In genomic region chr8:125870179-125870702, GRCm38 (mm10) we compare ENCODE assay signal across 10 mouse cellular contexts. TPM values are rescaled to one million over a fixed set of nuclear protein-coding genes. Genes with fewer than 3 reads are reported as not detected.
A peak's percentile ranks its signal among the peaks of the same experiment; 100 is the strongest.
DNase-seq lines count a peak whose midpoint lies in the region; ATAC-seq lines count a peak whose summit lies in the region.
"Had no signal": no experiment of that assay in that cellular context is flagged by ENCODE, and none has a peak within 500 bp of the region (broad histone marks: within the 10 kb centered on the region; RNA-seq: fewer than 3 reads in every experiment).

No protein-coding gene starts in this region.

- H3K4me3 ChIP-seq in kidney, embryonic 16.5 days (ENCODE audit: low read length): no peak overlapping the region
- no peak overlapping the region for H3K4me3 ChIP-seq in hindbrain, embryonic 10.5 days
- no peak overlapping the region for H3K4me3 ChIP-seq in midbrain, embryonic 12.5 days

- no peak for ATAC-seq in kidney, embryonic 16.5 days (ENCODE audit: low FRiP score, low TSS enrichment)
- peak; percentile 61 for ATAC-seq in midbrain, embryonic 12.5 days (ENCODE audit: low FRiP score, low read depth)

- 0 out of 2 replicates have a peak overlapping the region, but pooled peaks have one; percentile 5 for H3K9ac ChIP-seq in kidney, embryonic 16.5 days (replicated peaks; ENCODE audit: low read length)
- no peak overlapping the region for H3K9ac ChIP-seq in midbrain, embryonic 12.5 days (replicated peaks)

- 18% methylated on average over 6 of the region's 6 CpGs for WGBS in kidney, embryonic 16.5 days
- 40% methylated on average over 6 of the region's 6 CpGs for WGBS in hindbrain, embryonic 10.5 days
- WGBS in midbrain, embryonic 12.5 days: 27% methylated on average over 6 of the region's 6 CpGs

- no peaks in the 10 kb centered on the region for H3K27me3 ChIP-seq in kidney, embryonic 16.5 days (ENCODE audit: insufficient read depth, low read length)
- H3K27me3 ChIP-seq in hindbrain, embryonic 10.5 days (ENCODE audit: insufficient read depth, poor library complexity, severe bottlenecking): no peaks in the 10 kb centered on the region
- 0 out of 2 replicates have a peak, but pooled peaks cover 5% of the 10 kb centered on the region for H3K27me3 ChIP-seq in midbrain, embryonic 12.5 days

- DNase-seq in kidney, postnatal 4 days: no peak
- peak; percentile 10 for DNase-seq in NIH3T3 (ENCODE audit: low read depth)
- no peak for DNase-seq in hindbrain, embryonic 10.5 days (ENCODE audit: low spot score)
- no peak for DNase-seq in left cerebral cortex, adult 18-20 months (ENCODE audit: low spot score in 2 of 2)
- DNase-seq in embryo, embryonic 10.5 days (ENCODE audit: low spot score): no peak
- DNase-seq in lung, adult 18-20 months: no peak

- 0 out of 2 replicates have a peak overlapping the region, but pooled peaks have one; percentile 2 for H3K27ac ChIP-seq in kidney, embryonic 16.5 days (ENCODE audit: low read length)
- peak overlapping the region; percentile 80 for H3K27ac ChIP-seq in hindbrain, embryonic 10.5 days
- H3K27ac ChIP-seq in midbrain, embryonic 12.5 days (replicated peaks): peak overlapping the region; percentile 63

- H3K36me3 ChIP-seq in kidney, embryonic 16.5 days (ENCODE audit: insufficient read depth, low read length): no peaks in the 10 kb centered on the region
- H3K36me3 ChIP-seq in hindbrain, embryonic 10.5 days: no peaks in the 10 kb centered on the region
- no peaks in the 10 kb centered on the region for H3K36me3 ChIP-seq in midbrain, embryonic 12.5 days

- H3K4me1 ChIP-seq in kidney, embryonic 16.5 days (ENCODE audit: insufficient read depth, low read length): peaks cover 28% of the 10 kb centered on the region
- H3K4me1 ChIP-seq in hindbrain, embryonic 10.5 days (replicated peaks): peaks cover 30% of the 10 kb centered on the region
- peaks cover 11% of the 10 kb centered on the region for H3K4me1 ChIP-seq in midbrain, embryonic 12.5 days

- no peak overlapping the region for H3K4me2 ChIP-seq in kidney, embryonic 16.5 days (replicated peaks; ENCODE audit: low read depth, low read length)
- H3K4me2 ChIP-seq in midbrain, embryonic 12.5 days (replicated peaks): peak overlapping the region; percentile 28; the same call in 1 of the 2 replicates

- H3K9me3 ChIP-seq in kidney, embryonic 16.5 days (ENCODE audit: low read length): no peaks in the 10 kb centered on the region
- no peaks in the 10 kb centered on the region for H3K9me3 ChIP-seq in hindbrain, embryonic 10.5 days
- no peaks in the 10 kb centered on the region for H3K9me3 ChIP-seq in midbrain, embryonic 12.5 days

RNA-seq across cellular contexts. Expression of gene Pcnx2, which starts 27.9 kb away (rescaled TPM):
- polyA plus RNA-seq in kidney, embryonic 16.5 days (2015; fragmentation: Nextera tagmentation; extraction: Ambion mirVana): 0.27 and 0.49 TPM in 2 replicates
- 0.39 and 0.52 TPM in 2 replicates for polyA plus RNA-seq in hindbrain, embryonic 10.5 days (2016; fragmentation: Nextera tagmentation; extraction: Ambion mirVana)
- polyA plus RNA-seq in midbrain, embryonic 12.5 days (2016; fragmentation: Nextera tagmentation; extraction: Ambion mirVana): 0.76 and 1.4 TPM in 2 replicates
- 10 to 100 TPM; 81.5 to 83.9 TPM for total RNA-seq in left cerebral cortex, adult 18-20 months (2021)
- total RNA-seq: common myeloid progenitor, adult 5-6 weeks; granulocyte monocyte progenitor cell, adult 5-6 weeks had no signal

RNA-seq across cellular contexts. Expression of gene Map3k21, which starts 40.0 kb away (rescaled TPM):
- 3.9 and 4.1 TPM in 2 replicates for polyA plus RNA-seq in kidney, embryonic 16.5 days (2015; fragmentation: Nextera tagmentation; extraction: Ambion mirVana)
- 0.02 and 0.03 TPM in 2 replicates for polyA plus RNA-seq in hindbrain, embryonic 10.5 days (2016; fragmentation: Nextera tagmentation; extraction: Ambion mirVana)
- 0.13 and 0.17 TPM in 2 replicates for polyA plus RNA-seq in midbrain, embryonic 12.5 days (2016; fragmentation: Nextera tagmentation; extraction: Ambion mirVana)
- 1 to 10 TPM; 1.6 to 1.8 TPM for total RNA-seq in left cerebral cortex, adult 18-20 months (2021)
- total RNA-seq: common myeloid progenitor, adult 5-6 weeks; granulocyte monocyte progenitor cell, adult 5-6 weeks had no signal

Comparison
In these comparisons a context has a peak if more than half of its experiments do, and no peak if none do; other contexts are left out.
1. H3K27ac ChIP-seq: peak in every context shown above with its lines; median percentile 80 in hindbrain, embryonic 10.5 days; 63 in midbrain, embryonic 12.5 days; 2 in kidney, embryonic 16.5 days.